Comparison of ENCODE assay signal across 2 mouse cellular contexts in the genomic region with DNA sequence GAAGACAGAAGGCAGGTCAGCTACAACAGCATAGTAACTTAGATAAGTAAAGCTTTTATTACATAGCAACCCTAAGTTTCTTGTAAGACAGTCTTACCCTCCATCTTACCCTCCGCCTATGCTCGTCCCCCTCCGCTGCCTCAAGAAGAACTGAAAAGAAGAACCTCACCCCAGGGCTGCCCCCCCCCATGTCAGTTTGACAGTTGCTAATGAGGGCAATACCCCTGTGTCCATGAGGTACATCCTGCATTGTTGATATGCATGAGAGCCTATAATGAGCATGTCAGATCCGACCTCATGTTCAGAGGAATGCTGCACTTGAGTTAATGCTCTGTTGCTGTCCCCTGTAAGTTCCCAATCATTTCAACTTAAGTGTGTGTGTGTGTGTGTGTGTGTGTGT. TPM values are rescaled to one million over a fixed set of nuclear protein-coding genes. Genes with fewer than 3 reads are reported as not detected.
"Had no signal": no experiment of that assay in that cellular context is flagged by ENCODE, and none has a peak within 500 bp of the region (broad histone marks: within the 10 kb centered on the region; RNA-seq: fewer than 3 reads in every experiment).

No protein-coding gene starts in this region.

RNA-seq across cellular contexts. Expression of a gene that starts 60.0 kb away (rescaled TPM):
- total RNA-seq: layer of hippocampus, adult 2 months; layer of hippocampus, postnatal 10 days had no signal
